Comparison of ENCODE assay signal across 11 mouse cellular contexts in the genomic region with DNA sequence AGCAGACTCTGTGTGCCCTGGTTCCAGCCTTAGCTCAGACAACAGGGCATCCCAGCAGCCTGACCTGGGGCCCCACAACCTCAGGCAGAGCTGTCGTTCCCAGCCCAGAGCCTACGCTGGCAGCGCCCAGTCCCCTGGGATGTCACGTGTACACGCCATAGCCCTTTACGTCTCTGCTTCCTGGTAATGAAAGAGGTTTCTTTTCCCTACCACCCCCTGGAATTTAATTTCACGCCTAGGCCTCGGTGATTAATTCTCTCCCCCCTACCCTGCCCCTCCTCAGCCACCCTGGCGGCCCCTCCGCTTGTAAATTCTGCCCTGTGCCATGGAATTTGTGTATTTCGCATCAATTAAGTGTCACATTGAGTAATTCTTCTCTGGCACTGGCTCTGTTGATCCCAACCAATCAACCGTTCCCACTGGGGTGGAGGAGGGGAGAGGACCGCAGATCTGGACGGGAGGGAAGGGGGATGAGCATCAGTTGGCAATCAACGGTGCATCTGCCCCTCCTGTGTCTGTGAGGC.
DNase-seq lines count a peak whose midpoint lies in the region; ATAC-seq lines count a peak whose summit lies in the region.
"Had no signal": no experiment of that assay in that cellular context is flagged by ENCODE, and none has a peak within 500 bp of the region (broad histone marks: within the 10 kb centered on the region; RNA-seq: fewer than 3 reads in every experiment).

No protein-coding gene starts in this region.

- H3K27me3 ChIP-seq in hindbrain, embryonic 11.5 days (ENCODE audit: control insufficient read depth, insufficient read depth, low read length): no peaks in the 10 kb centered on the region
- H3K27me3 ChIP-seq in midbrain, embryonic 15.5 days (replicated peaks): no peaks in the 10 kb centered on the region

- DNase-seq in gastrocnemius, postnatal 10 days: peak; percentile 30
- DNase-seq in gastrocnemius, postnatal 36 days: no peak
- DNase-seq in embryo, embryonic 10.5 days (ENCODE audit: low spot score): peak; percentile 44
- peak; percentile 76 for DNase-seq in hindbrain, embryonic 11.5 days (ENCODE audit: low spot score)
- no peak for DNase-seq in urinary bladder, postnatal 4 days (ENCODE audit: low spot score in 2 of 2)
- no peak for DNase-seq in frontal cortex, postnatal 14 days (ENCODE audit: low spot score in 2 of 2)
- DNase-seq: lung, postnatal 14 days; right cerebral cortex, adult 18-20 months; thymus, postnatal 4 days had no signal

- H3K4me1 ChIP-seq in hindbrain, embryonic 11.5 days (replicated peaks; ENCODE audit: control insufficient read depth, insufficient read depth, low read length): peaks cover 25% of the 10 kb centered on the region
- H3K4me1 ChIP-seq in midbrain, embryonic 15.5 days: peaks cover 48% of the 10 kb centered on the region

- intact Hi-C loops in gastrocnemius, postnatal 36 days (cut with DNase I): no loop called here

- peak overlapping the region; percentile 89 for H3K27ac ChIP-seq in hindbrain, embryonic 11.5 days (ENCODE audit: low read depth, low read length)
- H3K27ac ChIP-seq in midbrain, embryonic 15.5 days: peak overlapping the region; percentile 87

- no peak overlapping the region for H3K4me3 ChIP-seq in hindbrain, embryonic 11.5 days (ENCODE audit: low read depth, low read length)
- H3K4me3 ChIP-seq in midbrain, embryonic 15.5 days: no peak overlapping the region

- H3K36me3 ChIP-seq in hindbrain, embryonic 11.5 days (ENCODE audit: control insufficient read depth, insufficient read depth, low read length): no peaks in the 10 kb centered on the region
- no peaks in the 10 kb centered on the region for H3K36me3 ChIP-seq in midbrain, embryonic 15.5 days (replicated peaks)

- 18% methylated on average over 15 of the region's 15 CpGs for WGBS in hindbrain, embryonic 11.5 days
- 12% methylated on average over 15 of the region's 15 CpGs for WGBS in midbrain, embryonic 15.5 days

- no peaks in the 10 kb centered on the region for H3K9me3 ChIP-seq in hindbrain, embryonic 11.5 days (ENCODE audit: control insufficient read depth, low read length)
- H3K9me3 ChIP-seq in midbrain, embryonic 15.5 days: no peaks in the 10 kb centered on the region

- 0 out of 2 replicates have a peak overlapping the region, but pooled peaks have one; percentile 8 for H3K9ac ChIP-seq in hindbrain, embryonic 11.5 days (ENCODE audit: low read depth, low read length)
- no peak overlapping the region for H3K9ac ChIP-seq in midbrain, embryonic 15.5 days

- peak; percentile 83 for ATAC-seq in hindbrain, embryonic 11.5 days (ENCODE audit: low FRiP score)
- ATAC-seq in midbrain, embryonic 15.5 days (replicated peaks): peak; percentile 52
- no peak for ATAC-seq in megakaryocyte-erythroid progenitor cell, adult 5-6 weeks (replicated peaks; ENCODE audit: low FRiP score, low TSS enrichment, poor library complexity, severe bottlenecking)

- no peak overlapping the region for H3K4me2 ChIP-seq in hindbrain, embryonic 11.5 days (replicated peaks; ENCODE audit: low read depth, low read length)
- H3K4me2 ChIP-seq in midbrain, embryonic 15.5 days: no peak overlapping the region

Comparison
In these comparisons a context has a peak if more than half of its experiments do, and no peak if none do; other contexts are left out.
1. DNase-seq: peak in gastrocnemius, postnatal 10 days (single experiment), embryo, embryonic 10.5 days (single experiment) and hindbrain, embryonic 11.5 days (single experiment); none in gastrocnemius, postnatal 36 days (0 of 2), urinary bladder, postnatal 4 days (0 of 2) and frontal cortex, postnatal 14 days (0 of 2).